Mouse (Mus musculus): Measurements from ENCODE around the gene 4930524J08Rik. TPM values are rescaled to one million over a fixed set of nuclear protein-coding genes. Genes with fewer than 3 reads are reported as not detected.
A peak's percentile ranks its signal among the peaks of the same experiment; 100 is the strongest.

4930524J08Rik gene
- polyA plus RNA-seq, 2 experiments from 2014 or later = not detected

DNA sequence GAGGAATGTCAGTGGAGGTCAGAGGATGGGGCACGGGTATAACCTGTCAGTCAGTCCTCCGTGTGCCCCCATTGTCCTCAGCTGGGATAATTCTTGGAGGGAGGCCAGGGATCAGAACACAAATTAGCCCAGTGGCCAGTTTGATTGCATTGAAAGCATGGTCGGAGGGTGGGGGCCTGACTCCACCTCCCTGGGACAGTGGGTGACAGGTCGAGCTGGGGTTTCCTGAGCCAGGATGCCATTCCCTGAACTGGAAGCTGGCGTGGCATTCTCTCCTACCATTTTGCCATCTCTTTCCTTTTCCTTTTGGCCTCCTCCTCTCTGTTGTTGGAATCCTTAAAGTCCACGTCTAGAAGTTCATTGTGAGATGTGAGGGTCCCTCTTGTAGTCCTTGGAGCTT is 27.0 kb downstream of the 4930524J08Rik start:
- no peak for ATAC-seq

DNA sequence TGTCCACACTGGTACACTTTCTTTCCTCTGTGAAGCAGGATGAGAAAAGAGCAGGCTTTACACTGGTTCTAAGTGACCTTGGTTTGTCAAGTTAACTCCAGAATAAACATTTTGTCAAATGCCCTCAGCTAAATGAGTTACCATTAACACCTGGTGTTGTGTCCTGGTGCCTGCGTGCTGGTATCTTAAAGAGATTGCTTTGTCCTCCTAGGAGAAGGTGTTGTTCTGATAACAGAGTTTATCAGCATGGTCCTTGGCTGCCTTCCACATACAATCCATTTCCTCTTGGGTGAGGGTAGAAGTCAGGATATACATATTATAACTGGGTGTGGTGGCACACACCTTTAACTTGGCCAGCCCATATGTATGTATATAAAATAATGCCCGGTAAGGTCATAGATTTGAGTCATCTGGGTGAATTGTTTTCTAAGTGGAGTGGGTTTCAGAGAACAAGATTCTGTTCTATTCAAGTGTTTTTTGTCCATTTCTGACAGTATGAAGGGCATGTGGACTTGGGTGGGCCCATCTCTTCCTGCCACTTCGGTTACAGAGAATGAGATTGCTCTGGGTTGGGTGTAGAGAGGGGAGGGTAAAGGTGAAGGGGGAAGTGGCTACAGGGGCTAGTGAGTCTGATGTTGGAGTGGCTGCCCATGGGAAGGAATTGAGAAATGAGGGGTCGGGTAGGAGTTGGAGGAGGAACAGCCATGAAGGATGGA is 27.6 kb downstream of the 4930524J08Rik start:
- no peak for ATAC-seq

DNA sequence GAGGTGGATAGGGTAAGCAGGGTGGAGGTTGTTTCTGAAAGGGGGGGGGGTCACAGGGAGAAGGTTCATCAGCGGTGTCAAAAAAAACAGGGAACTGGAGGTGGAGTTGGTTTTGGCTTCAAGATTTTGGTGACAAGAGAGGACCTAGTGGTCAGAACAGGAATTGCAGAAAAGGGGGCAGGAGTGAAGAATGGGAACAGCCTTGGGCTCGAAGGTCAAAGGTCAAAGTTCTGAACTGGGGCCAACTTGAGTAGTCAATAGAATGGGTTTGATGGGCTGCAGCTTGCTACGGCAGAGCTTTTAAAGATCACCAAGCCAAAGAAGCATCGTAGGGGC is 28.1 kb downstream of the 4930524J08Rik start:
- ATAC-seq = peak; percentile 47

DNA sequence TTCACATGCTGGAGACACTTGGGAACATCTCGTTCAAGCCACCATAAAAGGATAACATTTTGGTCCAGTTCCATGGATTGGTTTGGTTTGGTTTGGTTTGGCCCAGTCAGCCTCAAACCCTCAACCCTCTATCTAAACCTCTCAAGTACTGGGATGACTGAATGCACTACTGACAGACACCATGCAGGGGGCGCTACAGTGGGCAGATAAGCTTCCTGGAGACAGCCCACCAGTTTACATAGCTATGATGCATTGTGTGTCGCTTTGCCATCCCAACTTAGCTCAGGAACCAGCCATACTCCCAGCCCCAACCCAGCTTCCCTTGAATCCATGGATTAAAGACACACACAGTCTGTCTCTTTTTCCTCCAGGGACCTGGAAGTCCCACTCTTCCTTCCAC is 29.6 kb downstream of the 4930524J08Rik start:
- ATAC-seq = no peak

DNA sequence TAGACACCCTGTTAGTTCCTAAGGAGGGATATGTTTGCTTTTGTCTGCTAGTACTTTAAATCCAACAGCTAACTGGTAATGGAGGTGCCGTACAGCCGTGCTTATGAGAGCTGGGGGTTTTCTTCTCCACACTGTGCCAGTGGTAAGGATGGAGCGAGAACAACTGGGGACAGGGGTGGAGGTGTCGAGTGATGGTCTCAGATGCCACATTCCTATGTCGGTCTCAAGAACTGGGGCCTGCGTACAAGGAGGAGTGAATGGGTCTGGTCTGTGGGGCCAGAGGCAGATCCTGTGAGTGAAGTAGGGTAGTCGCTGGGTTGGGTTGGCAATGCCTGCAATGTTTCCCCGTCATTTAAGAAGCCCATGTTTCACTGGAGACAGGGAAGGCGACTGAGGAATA is 33.7 kb downstream of the 4930524J08Rik start:
- ATAC-seq = no peak

DNA sequence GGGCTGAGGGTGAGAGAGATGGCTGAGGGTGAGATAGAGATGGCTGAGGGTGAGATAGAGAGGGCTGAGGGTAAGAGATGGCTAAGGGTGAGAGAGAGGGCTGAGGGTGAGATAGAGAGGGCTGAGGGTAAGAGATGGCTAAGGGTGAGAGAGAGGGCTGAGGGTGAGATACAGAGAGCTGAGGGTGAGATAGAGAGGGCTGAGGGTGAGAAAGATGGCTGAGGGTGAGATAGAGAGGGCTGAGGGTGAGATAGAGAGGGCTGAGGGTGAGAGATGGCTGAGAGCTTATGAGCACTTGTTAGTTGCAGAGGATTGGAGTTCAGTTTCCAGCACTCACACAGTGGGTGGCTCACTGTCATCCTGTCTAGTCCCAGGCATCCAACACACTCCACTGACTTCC is 41.2 kb downstream of the 4930524J08Rik start:
- no peak for ATAC-seq

DNA sequence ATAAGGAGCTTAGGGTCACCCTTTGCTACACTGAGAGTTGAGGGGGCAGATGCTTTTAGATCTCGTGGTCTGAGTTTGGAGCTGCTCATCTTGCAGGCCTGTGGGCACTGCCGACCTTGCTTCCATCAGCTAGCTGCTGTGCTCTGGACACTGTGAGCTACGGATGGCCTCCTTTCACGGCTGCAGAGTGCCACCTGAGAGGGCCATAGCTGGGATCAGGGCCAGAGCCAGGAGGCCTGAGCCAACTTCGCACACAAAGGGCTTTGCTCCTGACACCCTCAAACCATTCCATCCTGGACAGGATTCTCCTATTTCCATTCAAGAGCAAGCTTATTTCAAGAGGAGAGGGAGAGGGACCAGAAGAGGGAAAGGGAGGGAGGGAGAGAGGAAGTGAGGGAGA is 45.5 kb downstream of the 4930524J08Rik start:
- no peak for ATAC-seq

DNA sequence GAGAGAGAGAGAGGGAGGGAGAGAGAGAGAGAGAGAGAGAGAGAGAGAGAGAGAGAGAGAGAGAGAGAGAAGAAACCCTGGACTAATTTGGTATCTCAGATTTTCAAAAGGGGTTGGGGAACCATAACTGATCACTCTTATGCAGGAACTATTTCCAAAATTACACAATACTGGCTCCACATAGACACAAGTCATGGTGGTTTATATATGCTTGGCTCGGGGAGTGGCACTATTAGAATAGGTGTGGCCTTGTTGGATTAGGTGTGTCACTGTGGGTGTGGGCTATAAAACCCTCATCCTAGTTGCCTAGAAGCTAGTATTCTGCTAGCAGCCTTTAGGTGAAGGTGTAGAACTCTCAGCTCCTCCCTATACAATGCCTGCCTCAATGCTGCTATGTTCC is 46.0 kb downstream of the 4930524J08Rik start:
- ATAC-seq = no peak

Other genes starting within 250 kb of the 4930524J08Rik start
- gene Rasgef1b, start 250.0 kb upstream of the 4930524J08Rik start, polyA plus RNA-seq (2017; shearing (Covaris generic)) = 1 to 10 TPM; 1.5 to 4.1 TPM
- under 1 TPM in 1 of 2 experiments, not detected in 1; 0.50 TPM for gene Vamp9, start 72.8 kb upstream of the 4930524J08Rik start, polyA plus RNA-seq (2017; shearing (Covaris generic))
- 10 to 100 TPM; 28.6 to 54.5 TPM for gene Hnrnpd, start 123 bp upstream of the 4930524J08Rik start, polyA plus RNA-seq (2017; shearing (Covaris generic))
- 100 to 1,000 TPM; 120 to 126 TPM for gene Hnrnpdl, start 60.6 kb downstream of the 4930524J08Rik start, polyA plus RNA-seq (2017; shearing (Covaris generic))
- gene Enoph1, start 60.9 kb downstream of the 4930524J08Rik start, polyA plus RNA-seq (2017; shearing (Covaris generic)) = 10 to 100 TPM; 30.4 to 31.8 TPM
- gene Tmem150c, start 180.7 kb downstream of the 4930524J08Rik start, polyA plus RNA-seq (2017; shearing (Covaris generic)) = not detected

Data from CD4-positive, CD25-positive, alpha-beta regulatory T cell, adult 4 months (primary cell).